Mouse (Mus musculus): ENCODE measurements around the gene Tpd52l2.

The Tpd52l2 gene

GRCm38 (mm10) chr2:181541761-181542380, 44.9 kb downstream of the Tpd52l2 start:
- no peak for DNase-seq

- no peak for DNase-seq
These were observed 49.2 kb downstream of the Tpd52l2 start for GRCm38 (mm10) chr2:181546142-181546541.

GRCm38 (mm10) chr2:181548227-181548626, 51.3 kb downstream of the Tpd52l2 start:
- no peak for DNase-seq

GRCm38 (mm10) chr2:181548682-181549081, 51.7 kb downstream of the Tpd52l2 start:
- no peak for DNase-seq

GRCm38 (mm10) chr2:181550233-181550632, 53.3 kb downstream of the Tpd52l2 start:
- DNase-seq: no peak

- DNase-seq: no peak
These were observed 56.8 kb downstream of the Tpd52l2 start for GRCm38 (mm10) chr2:181553772-181554171.

GRCm38 (mm10) chr2:181567338-181567737, 70.4 kb downstream of the Tpd52l2 start:
- DNase-seq: no peak
